Mouse (Mus musculus): Measurements from ENCODE around the gene Rnase2b. TPM values are rescaled to one million over a fixed set of nuclear protein-coding genes. Genes with fewer than 3 reads are reported as not detected.
"Not testable (repeated sequence)": the region's sequence is repeated elsewhere in the genome, so short reads cannot be mapped to it uniquely, and the experiment has no call there.

The Rnase2b gene
- polyA plus RNA-seq, 1 experiment from 2014 or later: not detected

- 59% methylated on average over 2 of the region's 2 CpGs for WGBS
- no peak within 1 kb of the TSS for H3K27ac ChIP-seq (ENCODE audit: low read length)
- H3K9ac ChIP-seq (ENCODE audit: low read length): no peak within 1 kb of the TSS
- no peaks in the 10 kb centered on the region for H3K36me3 ChIP-seq (ENCODE audit: control insufficient read depth, insufficient read depth)
- peaks cover 9% of the 10 kb centered on the region for H3K4me1 ChIP-seq (ENCODE audit: control insufficient read depth, insufficient read depth, low read length)
- no peak within 1 kb of the TSS for H3K4me3 ChIP-seq (ENCODE audit: low read length)
- no peaks in the 10 kb centered on the region for H3K27me3 ChIP-seq (ENCODE audit: control insufficient read depth, insufficient read depth, low read length)
- no peaks in the 10 kb centered on the region for H3K9me3 ChIP-seq (replicated peaks; ENCODE audit: control insufficient read depth, low read length)
- ATAC-seq (replicated peaks; ENCODE audit: extremely low read depth, insufficient read depth, low FRiP score): no peak
- H3K4me2 ChIP-seq (ENCODE audit: low read depth, low read length): no peak within 1 kb of the TSS
Measured at GRCm38 (mm10) chr14:51146685-51147084, 15.4 kb upstream of the Rnase2b start, which contains the start of gene Rnase1. Gene Rnase1 (minus strand): TSS chr14:51146785.

- ATAC-seq (replicated peaks; ENCODE audit: extremely low read depth, insufficient read depth, low FRiP score): no peak
- Histone ChIP-seq H3K27me3 (ENCODE audit: control insufficient read depth, insufficient read depth, low read length) (no peaks in the 10 kb centered on the region), H3K9me3 (replicated peaks; ENCODE audit: control insufficient read depth, low read length) (no peaks in the 10 kb centered on the region), H3K4me2 (ENCODE audit: low read depth, low read length) (no peak overlapping the region), H3K27ac (ENCODE audit: low read length) (no peak overlapping the region), H3K4me1 (ENCODE audit: control insufficient read depth, insufficient read depth, low read length) (peaks cover 8% of the 10 kb centered on the region), H3K4me3 (ENCODE audit: low read length) (no peak overlapping the region), H3K9ac (ENCODE audit: low read length) (no peak overlapping the region), H3K36me3 (ENCODE audit: control insufficient read depth, insufficient read depth) (no peaks in the 10 kb centered on the region)
- WGBS: 51% methylated on average over 3 of the region's 3 CpGs
Measured at GRCm38 (mm10) chr14:51148006-51148405, 14.1 kb upstream of the Rnase2b start.

- H3K4me2 ChIP-seq (ENCODE audit: low read depth, low read length): no peak overlapping the region
- WGBS: 63% methylated on average over 5 of the region's 5 CpGs
Measured at GRCm38 (mm10) chr14:51149164-51149563, 12.9 kb upstream of the Rnase2b start.

GRCm38 (mm10) chr14:51150206-51150831 is 11.7 kb upstream of the Rnase2b start:
- H3K4me3 ChIP-seq (ENCODE audit: low read length): no peak overlapping the region
- H3K27me3 ChIP-seq (ENCODE audit: control insufficient read depth, insufficient read depth, low read length): no peaks in the 10 kb centered on the region
- no peaks in the 10 kb centered on the region for H3K9me3 ChIP-seq (replicated peaks; ENCODE audit: control insufficient read depth, low read length)
- ATAC-seq (replicated peaks; ENCODE audit: extremely low read depth, insufficient read depth, low FRiP score): no peak
- H3K36me3 ChIP-seq (ENCODE audit: control insufficient read depth, insufficient read depth): no peaks in the 10 kb centered on the region
- WGBS: 69% methylated on average over 3 of the region's 3 CpGs
- H3K27ac ChIP-seq (ENCODE audit: low read length): no peak overlapping the region
- H3K9ac ChIP-seq (ENCODE audit: low read length): no peak overlapping the region
- H3K4me2 ChIP-seq (ENCODE audit: low read depth, low read length): no peak overlapping the region
- H3K4me1 ChIP-seq (ENCODE audit: control insufficient read depth, insufficient read depth, low read length): no peaks in the 10 kb centered on the region

More at GRCm38 (mm10) chr14:51149164-51149563, 12.9 kb upstream of the Rnase2b start:
- Histone ChIP-seq H3K27me3 (ENCODE audit: control insufficient read depth, insufficient read depth, low read length) (no peaks in the 10 kb centered on the region), H3K27ac (ENCODE audit: low read length) (no peak overlapping the region), H3K36me3 (ENCODE audit: control insufficient read depth, insufficient read depth) (no peaks in the 10 kb centered on the region), H3K4me3 (ENCODE audit: low read length) (no peak overlapping the region), H3K9me3 (replicated peaks; ENCODE audit: control insufficient read depth, low read length) (no peaks in the 10 kb centered on the region), H3K4me1 (ENCODE audit: control insufficient read depth, insufficient read depth, low read length) (no peaks in the 10 kb centered on the region), H3K9ac (ENCODE audit: low read length) (no peak overlapping the region)
- ATAC-seq (replicated peaks; ENCODE audit: extremely low read depth, insufficient read depth, low FRiP score): no peak

GRCm38 (mm10) chr14:51152249-51152870 is 9.7 kb upstream of the Rnase2b start:
- ATAC-seq (replicated peaks; ENCODE audit: extremely low read depth, insufficient read depth, low FRiP score): no peak
- Histone ChIP-seq H3K27ac (ENCODE audit: low read length) (no peak overlapping the region), H3K9me3 (replicated peaks; ENCODE audit: control insufficient read depth, low read length) (no peaks in the 10 kb centered on the region), H3K4me2 (ENCODE audit: low read depth, low read length) (no peak overlapping the region), H3K36me3 (ENCODE audit: control insufficient read depth, insufficient read depth) (no peaks in the 10 kb centered on the region), H3K27me3 (ENCODE audit: control insufficient read depth, insufficient read depth, low read length) (no peaks in the 10 kb centered on the region), H3K4me3 (ENCODE audit: low read length) (no peak overlapping the region), H3K4me1 (ENCODE audit: control insufficient read depth, insufficient read depth, low read length) (no peaks in the 10 kb centered on the region), H3K9ac (ENCODE audit: low read length) (no peak overlapping the region)
- WGBS: 51% methylated on average over 5 of the region's 5 CpGs

GRCm38 (mm10) chr14:51156056-51156735 is 5.9 kb upstream of the Rnase2b start:
- no peak overlapping the region for H3K9ac ChIP-seq (ENCODE audit: low read length)
- no peak overlapping the region for H3K4me3 ChIP-seq (ENCODE audit: low read length)
- H3K27ac ChIP-seq (ENCODE audit: low read length): no peak overlapping the region
- no peak for ATAC-seq (replicated peaks; ENCODE audit: extremely low read depth, insufficient read depth, low FRiP score)
- 81% methylated on average over 5 of the region's 5 CpGs for WGBS
- H3K4me2 ChIP-seq (ENCODE audit: low read depth, low read length): no peak overlapping the region
- no peaks in the 10 kb centered on the region for H3K9me3 ChIP-seq (replicated peaks; ENCODE audit: control insufficient read depth, low read length)
- H3K36me3 ChIP-seq (ENCODE audit: control insufficient read depth, insufficient read depth): no peaks in the 10 kb centered on the region
- no peaks in the 10 kb centered on the region for H3K27me3 ChIP-seq (ENCODE audit: control insufficient read depth, insufficient read depth, low read length)
- no peaks in the 10 kb centered on the region for H3K4me1 ChIP-seq (ENCODE audit: control insufficient read depth, insufficient read depth, low read length)

- Histone ChIP-seq H3K4me3 (ENCODE audit: low read length) (no peak overlapping the region), H3K4me2 (ENCODE audit: low read depth, low read length) (no peak overlapping the region), H3K36me3 (ENCODE audit: control insufficient read depth, insufficient read depth) (no peaks in the 10 kb centered on the region), H3K27me3 (ENCODE audit: control insufficient read depth, insufficient read depth, low read length) (no peaks in the 10 kb centered on the region), H3K9ac (ENCODE audit: low read length) (no peak overlapping the region), H3K4me1 (ENCODE audit: control insufficient read depth, insufficient read depth, low read length) (no peaks in the 10 kb centered on the region), H3K9me3 (replicated peaks; ENCODE audit: control insufficient read depth, low read length) (no peaks in the 10 kb centered on the region), H3K27ac (ENCODE audit: low read length) (no peak overlapping the region)
- no peak for ATAC-seq (replicated peaks; ENCODE audit: extremely low read depth, insufficient read depth, low FRiP score)
- WGBS: 77% methylated on average over 4 of the region's 4 CpGs
Measured at GRCm38 (mm10) chr14:51156736-51157068, 5.4 kb upstream of the Rnase2b start.

GRCm38 (mm10) chr14:51157072-51157471 is 5.0 kb upstream of the Rnase2b start:
- 81% methylated on average over 1 of the region's 1 CpGs for whole genome bisulfite sequencing
- Histone ChIP-seq H3K4me1 (ENCODE audit: control insufficient read depth, insufficient read depth, low read length) (no peaks in the 10 kb centered on the region), H3K9ac (ENCODE audit: low read length) (no peak overlapping the region), H3K4me2 (ENCODE audit: low read depth, low read length) (no peak overlapping the region), H3K36me3 (ENCODE audit: control insufficient read depth, insufficient read depth) (no peaks in the 10 kb centered on the region), H3K4me3 (ENCODE audit: low read length) (no peak overlapping the region), H3K27me3 (ENCODE audit: control insufficient read depth, insufficient read depth, low read length) (no peaks in the 10 kb centered on the region), H3K9me3 (replicated peaks; ENCODE audit: control insufficient read depth, low read length) (no peaks in the 10 kb centered on the region), H3K27ac (ENCODE audit: low read length) (no peak overlapping the region)
- no peak for ATAC-seq (replicated peaks; ENCODE audit: extremely low read depth, insufficient read depth, low FRiP score)

- 81% methylated on average over 6 of the region's 6 CpGs for WGBS
Measured at GRCm38 (mm10) chr14:51163323-51163722, 1.3 kb downstream of the Rnase2b start.

More at GRCm38 (mm10) chr14:51163323-51163722, 1.3 kb downstream of the Rnase2b start:
- not testable (repeated sequence) for H3K4me2 ChIP-seq (ENCODE audit: low read depth, low read length); H3K9ac ChIP-seq (ENCODE audit: low read length); H3K27ac ChIP-seq (ENCODE audit: low read length); H3K9me3 ChIP-seq (replicated peaks; ENCODE audit: control insufficient read depth, low read length); H3K27me3 ChIP-seq (ENCODE audit: control insufficient read depth, insufficient read depth, low read length); H3K36me3 ChIP-seq (ENCODE audit: control insufficient read depth, insufficient read depth); ATAC-seq (replicated peaks; ENCODE audit: extremely low read depth, insufficient read depth, low FRiP score); H3K4me3 ChIP-seq (ENCODE audit: low read length); H3K4me1 ChIP-seq (ENCODE audit: control insufficient read depth, insufficient read depth, low read length)
